Mouse (Mus musculus) gastrocnemius, adult 2 months (tissue): ENCODE results near the gene Slc25a12. TPM values are rescaled to one million over a fixed set of nuclear protein-coding genes. Genes with fewer than 3 reads are reported as not detected.

Experiments
- DNase-seq: peaks from one replicate; pipeline ENCODE4 v3.0.0; 2022
- H3K27ac ChIP-seq: fragments of 200-600 bp; 2 replicates; pipeline ENCODE4 v1.8.1; 2022; ENCODE audit warnings: mild to moderate bottlenecking
- H3K4me3 ChIP-seq: fragments of 200-600 bp; 2 replicates; pipeline ENCODE4 v1.8.1; 2022; ENCODE audit warnings: mild to moderate bottlenecking, moderate library complexity
- CTCF ChIP-seq: fragments of 200-600 bp; IDR thresholded peaks from 2 replicates; pipeline ENCODE4 v1.8.1; 2022; ENCODE audit warnings: antibody characterized with exemption, mild to moderate bottlenecking, moderate library complexity
- intact Hi-C: fragments of 180-260 bp; cut with DNase I; formaldehyde crosslinking; loops from one replicate; pipeline ENCODE4 v1.15.1; 2025
- total RNA-seq, 2 experiments: library from RNA; stranded (reverse); gene quantifications; 2 replicates each; pipeline ENCODE4 v1.2.3; 2021

Gene Slc25a12
- total RNA-seq, 2 experiments from 2014 or later, result 344 to 471 TPM

GRCm38 (mm10) chr2:71294489-71294888 lies 73.1 kb downstream of the Slc25a12 start:
- intact Hi-C loops, result no loop called here
- Histone ChIP-seq H3K27ac (no peak overlapping the region), H3K4me3 (no peak overlapping the region)
- TF ChIP-seq CTCF, result no peak
- DNase-seq, result no peak

- TF ChIP-seq CTCF, result no peak
- no peak overlapping the region for H3K4me3 ChIP-seq
- intact Hi-C loops, result no loop called here
- DNase-seq, result no peak
- H3K27ac ChIP-seq, result no peak overlapping the region
Measured at GRCm38 (mm10) chr2:71293983-71294382, 73.6 kb downstream of the Slc25a12 start.

- intact Hi-C loops, result no loop called here
Measured at GRCm38 (mm10) chr2:71291566-71291965, 76.0 kb downstream of the Slc25a12 start.

DNA sequence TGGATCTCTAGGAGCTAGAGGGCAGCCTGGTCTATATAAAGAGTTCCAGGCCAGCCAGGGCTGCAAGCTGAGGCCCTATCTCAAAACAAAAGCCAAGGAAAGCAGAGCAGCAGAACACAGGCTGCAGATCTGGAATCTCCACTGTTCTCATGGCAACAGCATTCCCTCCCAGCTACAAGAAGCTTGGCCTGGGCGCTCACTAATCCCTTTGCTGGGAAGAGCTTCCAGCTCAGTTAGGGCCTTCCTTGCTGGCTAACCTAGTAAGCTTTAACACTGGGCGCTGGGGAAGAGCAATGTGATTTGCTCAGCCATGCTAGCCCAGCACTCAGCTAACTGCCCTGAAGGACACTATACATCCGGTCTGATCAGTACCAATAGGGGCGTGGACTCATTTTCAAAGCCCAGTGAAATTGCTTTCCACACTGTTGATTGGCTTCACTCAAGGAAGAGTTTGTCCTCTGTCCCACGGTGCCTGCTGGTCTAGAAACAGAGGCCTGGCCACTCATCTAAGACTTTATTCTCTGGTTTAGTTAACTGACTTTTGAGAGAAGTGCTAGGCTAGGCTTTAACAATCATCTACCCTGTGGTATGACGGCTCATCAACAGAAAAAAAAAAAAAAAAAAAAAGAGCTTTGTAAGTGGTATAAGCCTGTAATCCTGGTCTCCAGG lies 77.3 kb downstream of the Slc25a12 start:
- intact Hi-C loops, result no loop called here
- TF ChIP-seq CTCF, result no peak
- peak; percentile 34 for DNase-seq
- Histone ChIP-seq H3K4me3 (no peak overlapping the region), H3K27ac (no peak overlapping the region)

More at GRCm38 (mm10) chr2:71291566-71291965, 76.0 kb downstream of the Slc25a12 start:
- DNase-seq, result no peak
- Histone ChIP-seq H3K4me3 (no peak overlapping the region), H3K27ac (no peak overlapping the region)
- no peak for TF ChIP-seq CTCF

GRCm38 (mm10) chr2:71281981-71282380 lies 85.6 kb downstream of the Slc25a12 start:
- no peak overlapping the region for H3K4me3 ChIP-seq
- no peak for TF ChIP-seq CTCF
- intact Hi-C loops, result loop anchor here (5.0 kb wide), 1 partner anchor 95 kb away; no protein-coding TSS in a partner anchor
- H3K27ac ChIP-seq, result no peak overlapping the region
- no peak for DNase-seq

DNA sequence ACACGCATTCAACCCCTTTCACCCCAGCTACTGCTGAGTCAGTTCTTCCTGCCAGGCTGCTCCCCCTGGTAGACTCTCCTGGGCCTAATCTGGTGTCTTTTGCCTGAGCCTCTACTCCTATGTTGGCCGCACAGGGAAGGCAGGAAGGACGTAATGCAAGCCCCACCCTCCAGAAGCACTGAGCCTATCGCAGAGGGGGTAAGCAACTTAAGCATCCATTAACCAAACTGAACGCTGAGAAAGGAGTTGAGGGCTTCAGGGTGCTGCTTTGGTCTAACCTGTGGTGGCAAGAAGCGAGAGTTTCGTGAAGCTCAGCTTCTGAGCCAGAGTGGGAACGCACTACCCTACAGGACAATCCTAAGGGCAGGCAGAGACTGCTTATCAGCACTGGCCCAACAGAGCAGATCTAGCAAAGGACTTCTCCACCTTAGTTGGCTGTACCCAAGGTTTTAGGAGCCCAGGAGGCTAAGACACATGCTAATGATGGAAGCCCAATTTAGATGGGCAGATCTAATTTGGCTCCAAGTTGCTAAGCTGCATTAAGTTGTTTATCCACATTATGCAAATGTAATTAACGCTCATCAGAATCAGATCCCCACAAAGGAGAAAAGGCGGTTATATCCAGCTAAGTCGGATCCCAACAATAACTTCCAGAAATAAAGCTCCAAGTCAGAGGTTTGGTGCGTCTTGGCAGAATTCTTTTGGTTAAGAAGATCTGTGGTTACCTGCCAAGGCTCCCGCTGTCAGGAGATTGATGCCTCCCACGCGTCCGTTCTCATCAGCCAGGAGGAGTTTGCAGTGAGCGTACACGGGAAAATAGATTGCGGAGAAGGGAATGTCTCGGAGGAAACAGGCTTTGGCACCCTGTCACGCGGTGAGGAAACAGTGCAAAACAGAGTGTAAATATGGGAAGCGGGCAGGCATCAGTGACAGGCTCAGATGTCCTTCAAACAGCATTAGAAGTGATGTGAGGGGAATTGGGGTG lies 88.5 kb downstream of the Slc25a12 start:
- DNase-seq, result no peak
- intact Hi-C loops, result no loop called here
- no peak for TF ChIP-seq CTCF

GRCm38 (mm10) chr2:71275734-71276133 lies 91.8 kb downstream of the Slc25a12 start:
- DNase-seq, result no peak
- intact Hi-C loops, result no loop called here
- Histone ChIP-seq H3K27ac (no peak overlapping the region; the same call in 1 of the 2 replicates), H3K4me3 (no peak overlapping the region)
- TF ChIP-seq CTCF, result no peak

More for the DNA sequence above, 88.5 kb downstream of the Slc25a12 start:
- no peak overlapping the region for H3K27ac ChIP-seq
- no peak overlapping the region for H3K4me3 ChIP-seq

GRCm38 (mm10) chr2:71273955-71274679 lies 93.4 kb downstream of the Slc25a12 start:
- intact Hi-C loops, result no loop called here
- Histone ChIP-seq H3K4me3 (peak overlapping the region; percentile 54), H3K27ac (peak overlapping the region; percentile 82)
- TF ChIP-seq CTCF, result no peak
- peak; percentile 73 for DNase-seq

DNA sequence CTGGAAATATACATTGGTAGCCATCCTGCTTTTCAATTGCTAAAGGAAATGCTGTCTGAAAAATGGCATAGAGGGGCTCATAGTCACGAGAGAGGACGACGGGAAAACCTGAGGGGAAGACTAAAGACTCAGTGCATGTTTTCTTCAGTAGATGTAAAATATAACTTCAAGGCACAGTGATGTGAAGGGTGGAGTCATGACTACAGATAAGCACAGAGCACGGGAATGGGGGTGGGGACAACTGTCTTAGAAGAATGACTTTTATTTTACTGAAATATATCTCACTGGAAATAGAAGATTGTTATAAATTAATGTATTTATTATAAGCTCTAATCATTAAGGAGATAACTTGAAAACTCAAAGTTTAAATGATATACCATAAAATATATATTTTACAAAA lies 97.5 kb downstream of the Slc25a12 start:
- Histone ChIP-seq H3K27ac (no peak overlapping the region), H3K4me3 (no peak overlapping the region)
- TF ChIP-seq CTCF, result no peak
- intact Hi-C loops, result no loop called here
- no peak for DNase-seq

DNA sequence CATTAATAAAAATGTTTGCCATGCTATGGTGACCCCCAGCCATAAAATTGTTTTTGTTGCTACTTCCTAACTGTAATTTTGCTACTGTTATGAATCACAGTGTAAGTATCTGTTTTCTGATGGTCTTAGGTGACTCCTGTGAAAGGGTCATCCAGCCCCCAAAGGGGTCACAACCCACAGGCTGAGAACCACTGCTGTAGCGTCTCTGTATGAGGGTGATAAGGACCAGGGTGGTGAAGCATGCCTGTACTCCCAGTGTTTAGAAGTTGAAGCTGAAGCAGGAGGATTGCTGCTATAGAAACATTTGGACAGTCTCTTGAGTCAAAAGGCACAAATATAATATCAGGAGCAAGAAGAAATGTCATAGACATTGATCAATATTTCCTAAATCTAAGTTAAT lies 98.2 kb downstream of the Slc25a12 start:
- no peak for DNase-seq
- Histone ChIP-seq H3K27ac (no peak overlapping the region), H3K4me3 (no peak overlapping the region)
- intact Hi-C loops, result no loop called here
- TF ChIP-seq CTCF, result no peak

GRCm38 (mm10) chr2:71268691-71269090 lies 98.9 kb downstream of the Slc25a12 start:
- no peak overlapping the region for H3K27ac ChIP-seq

GRCm38 (mm10) chr2:71264585-71264984 lies 103.0 kb downstream of the Slc25a12 start:
- intact Hi-C loops, result no loop called here
- DNase-seq, result no peak
- H3K27ac ChIP-seq, result no peak overlapping the region
- TF ChIP-seq CTCF, result no peak
- H3K4me3 ChIP-seq, result no peak overlapping the region

More at GRCm38 (mm10) chr2:71268691-71269090, 98.9 kb downstream of the Slc25a12 start:
- no peak for TF ChIP-seq CTCF
- no peak overlapping the region for H3K4me3 ChIP-seq
- intact Hi-C loops, result no loop called here
- DNase-seq, result no peak

- TF ChIP-seq CTCF, result no peak
- no peak for DNase-seq
- H3K4me3 ChIP-seq, result no peak overlapping the region
- intact Hi-C loops, result no loop called here
- no peak overlapping the region for H3K27ac ChIP-seq
Measured at GRCm38 (mm10) chr2:71256581-71256980, 111.0 kb downstream of the Slc25a12 start.
